Mouse (Mus musculus) embryonic facial prominence, embryonic 13.5 days (tissue): ENCODE measurements at regions not wholly inside any gene's neighbourhood (a gene's known extent, or its start where the extent isn't known, plus 50 kb on each side); places are given as distances from the start of the nearest gene placed in this dataset.

Experiments
- ATAC-seq: fragments of 200-750 bp; cut with Nextera tagmentation; 2 replicates; pipeline ENCODE4 v1.8.0; 2017; ENCODE audit warnings: low read depth; ENCODE audit not compliant: insufficient number of reproducible peaks, insufficient read depth, low FRiP score, low TSS enrichment
- H3K27ac ChIP-seq: fragments of 300-500 bp; sonication (generic); 2 replicates; pipeline ENCODE4 v1.5.1; 2015; ENCODE audit warnings: moderate library complexity, mild to moderate bottlenecking, inconsistent platforms
- H3K27me3 ChIP-seq: fragments of 300-500 bp; sonication (generic); 2 replicates; pipeline ENCODE4 v1.6.1; 2015; ENCODE audit warnings: mild to moderate bottlenecking, inconsistent platforms
- H3K36me3 ChIP-seq: fragments of 300-500 bp; sonication (generic); 2 replicates; pipeline ENCODE4 v1.6.1; 2015; ENCODE audit warnings: mild to moderate bottlenecking, inconsistent platforms
- H3K4me1 ChIP-seq: fragments of 300-500 bp; sonication (generic); 2 replicates; pipeline ENCODE4 v1.6.1; 2015; ENCODE audit warnings: inconsistent platforms
- H3K4me2 ChIP-seq: fragments of 300-500 bp; sonication (generic); 2 replicates; pipeline ENCODE4 v1.6.1; 2015; ENCODE audit warnings: moderate library complexity, mild to moderate bottlenecking, inconsistent platforms
- H3K4me3 ChIP-seq: fragments of 300-500 bp; sonication (generic); 2 replicates; pipeline ENCODE4 v1.5.1; 2015; ENCODE audit warnings: mild to moderate bottlenecking, inconsistent platforms
- H3K9ac ChIP-seq: fragments of 300-500 bp; sonication (generic); 2 replicates; pipeline ENCODE4 v1.6.1; 2015; ENCODE audit warnings: mild to moderate bottlenecking, inconsistent platforms
- H3K9me3 ChIP-seq: fragments of 300-500 bp; sonication (generic); 2 replicates; pipeline ENCODE4 v1.6.1; 2016; ENCODE audit warnings: inconsistent platforms
- WGBS: fragments of 180-500 bp; shearing (Covaris S2); methylation state at CpG from one replicate; pipeline ENCODE4 v1.1.7; 2015; ENCODE audit warnings: mixed read lengths; 5-methylcytosine and 5-hydroxymethylcytosine counted together

DNA sequence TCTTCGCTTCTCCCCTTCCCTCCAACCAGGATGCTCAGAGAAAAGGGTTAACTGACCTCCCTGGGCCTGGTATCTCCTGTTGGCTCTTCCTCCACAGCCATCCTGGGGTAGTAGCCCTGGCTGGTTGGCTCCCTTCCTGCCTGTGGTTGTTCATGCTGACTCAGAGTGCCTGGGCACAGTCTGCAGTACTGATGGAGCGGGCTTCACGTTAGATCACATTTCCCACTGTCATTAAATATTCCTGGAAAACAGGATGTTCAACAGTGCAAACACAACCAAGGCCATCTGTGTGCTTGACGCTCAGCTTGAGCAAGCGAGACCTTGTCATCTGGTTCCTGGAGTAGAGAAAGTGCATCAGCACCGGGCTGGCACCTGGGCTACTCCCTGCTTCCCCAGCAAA is 53.6 kb upstream of the Spdye4c start:
- 68% methylated on average over 6 of the region's 6 CpGs for WGBS
- ATAC-seq: no peak
- peaks cover 5% of the 10 kb centered on the region; the same call in 1 of the 2 replicates for H3K9me3 ChIP-seq
- no peaks in the 10 kb centered on the region for H3K4me1 ChIP-seq
- H3K27me3 ChIP-seq: no peaks in the 10 kb centered on the region
- no peak overlapping the region for H3K4me2 ChIP-seq
- H3K9ac ChIP-seq: no peak overlapping the region
- no peaks in the 10 kb centered on the region for H3K36me3 ChIP-seq
- no peak overlapping the region for H3K27ac ChIP-seq
- H3K4me3 ChIP-seq: no peak overlapping the region

DNA sequence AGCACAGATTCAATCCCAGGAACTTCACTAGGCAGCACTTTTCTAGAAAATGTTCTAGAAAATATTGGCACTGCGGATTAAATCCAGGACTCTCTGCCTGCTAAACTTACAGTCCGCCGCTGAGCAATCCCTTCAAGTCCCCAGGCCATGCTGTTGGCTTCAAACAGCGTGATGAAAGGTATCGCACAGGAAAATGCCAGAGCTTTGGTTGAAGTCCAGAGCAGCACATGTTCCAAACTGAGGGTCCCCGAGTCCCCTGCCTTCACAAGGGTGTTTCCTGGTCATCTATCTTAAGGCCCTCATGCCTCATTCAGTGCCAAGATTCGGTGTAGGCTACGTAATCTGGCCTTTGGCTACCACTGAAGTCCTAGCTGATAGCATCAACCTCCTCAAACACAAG is 52.3 kb upstream of the Spdye4c start:
- 87% methylated on average over 8 of the region's 8 CpGs for WGBS
- Histone ChIP-seq H3K4me2 (no peak overlapping the region), H3K36me3 (no peaks in the 10 kb centered on the region), H3K4me3 (no peak overlapping the region), H3K4me1 (no peaks in the 10 kb centered on the region), H3K27ac (no peak overlapping the region), H3K9me3 (no peaks in the 10 kb centered on the region), H3K9ac (no peak overlapping the region), H3K27me3 (no peaks in the 10 kb centered on the region)
- ATAC-seq: no peak
